Mouse (Mus musculus) spleen, adult 18-20 months (tissue): ENCODE data around the gene Theg.

Experiments
- DNase-seq, 2 experiments: peaks; one replicate each; pipeline ENCODE4 v3.0.0; 2022; ENCODE audit warnings: mixed read lengths in 2 of 2

The Theg gene

GRCm38 (mm10) chr10:79590702-79591101 lies 3.6 kb upstream of the Theg start:
- no peak for DNase-seq

GRCm38 (mm10) chr10:79587752-79588126 lies 608 bp upstream of the Theg start:
- DNase-seq: no peak

- DNase-seq: no peak
These were observed 888 bp downstream of the Theg start for GRCm38 (mm10) chr10:79586243-79586642.

- DNase-seq: no peak
These were observed 1.4 kb downstream of the Theg start for GRCm38 (mm10) chr10:79585723-79586122.

- DNase-seq: no peak
These were observed 2.0 kb downstream of the Theg start for GRCm38 (mm10) chr10:79585136-79585535.

GRCm38 (mm10) chr10:79584426-79584825 lies 2.7 kb downstream of the Theg start:
- peak; percentile 25 to 41 for DNase-seq

- DNase-seq: no peak
These were observed 3.1 kb downstream of the Theg start for GRCm38 (mm10) chr10:79584021-79584420.

- no peak for DNase-seq
These were observed 5.6 kb downstream of the Theg start for GRCm38 (mm10) chr10:79581501-79581900.

- peak in 1 of 2 experiments; percentile 35 for DNase-seq
These were observed 6.3 kb downstream of the Theg start for GRCm38 (mm10) chr10:79580811-79581210.

- DNase-seq: no peak
These were observed 6.8 kb downstream of the Theg start for GRCm38 (mm10) chr10:79580356-79580755.

GRCm38 (mm10) chr10:79579781-79580180 lies 7.3 kb downstream of the Theg start:
- DNase-seq: no peak

- no peak for DNase-seq
These were observed 8.2 kb downstream of the Theg start for GRCm38 (mm10) chr10:79578891-79579290.

GRCm38 (mm10) chr10:79578276-79578675 lies 8.9 kb downstream of the Theg start:
- DNase-seq: no peak

GRCm38 (mm10) chr10:79577376-79577775 lies 9.8 kb downstream of the Theg start:
- DNase-seq: no peak

- no peak for DNase-seq
These were observed 11.4 kb downstream of the Theg start for GRCm38 (mm10) chr10:79575754-79576153.

- DNase-seq: no peak
These were observed 12.3 kb downstream of the Theg start for GRCm38 (mm10) chr10:79574796-79575195.

- DNase-seq: no peak
These were observed 12.8 kb downstream of the Theg start for GRCm38 (mm10) chr10:79574350-79574749.

GRCm38 (mm10) chr10:79573611-79574010 lies 13.5 kb downstream of the Theg start:
- no peak for DNase-seq

- no peak for DNase-seq
These were observed 15.8 kb downstream of the Theg start for GRCm38 (mm10) chr10:79571314-79571713.

- no peak for DNase-seq
These were observed 17.2 kb downstream of the Theg start for GRCm38 (mm10) chr10:79569921-79570320.

GRCm38 (mm10) chr10:79559716-79560115 lies 27.4 kb downstream of the Theg start:
- DNase-seq: no peak

- DNase-seq: no peak
These were observed 29.6 kb downstream of the Theg start for GRCm38 (mm10) chr10:79557496-79557895.

GRCm38 (mm10) chr10:79556951-79557350 lies 30.2 kb downstream of the Theg start:
- no peak for DNase-seq

GRCm38 (mm10) chr10:79555238-79555724 lies 31.9 kb downstream of the Theg start:
- no peak for DNase-seq
